Mouse (Mus musculus): Measurements from ENCODE around the gene Ost4.
A peak's percentile ranks its signal among the peaks of the same experiment; 100 is the strongest.

The Ost4 gene

GRCm38 (mm10) chr5:30923119-30923518, 15.5 kb upstream of the Ost4 start:
- no peak for DNase-seq (ENCODE audit: low spot score)

DNA sequence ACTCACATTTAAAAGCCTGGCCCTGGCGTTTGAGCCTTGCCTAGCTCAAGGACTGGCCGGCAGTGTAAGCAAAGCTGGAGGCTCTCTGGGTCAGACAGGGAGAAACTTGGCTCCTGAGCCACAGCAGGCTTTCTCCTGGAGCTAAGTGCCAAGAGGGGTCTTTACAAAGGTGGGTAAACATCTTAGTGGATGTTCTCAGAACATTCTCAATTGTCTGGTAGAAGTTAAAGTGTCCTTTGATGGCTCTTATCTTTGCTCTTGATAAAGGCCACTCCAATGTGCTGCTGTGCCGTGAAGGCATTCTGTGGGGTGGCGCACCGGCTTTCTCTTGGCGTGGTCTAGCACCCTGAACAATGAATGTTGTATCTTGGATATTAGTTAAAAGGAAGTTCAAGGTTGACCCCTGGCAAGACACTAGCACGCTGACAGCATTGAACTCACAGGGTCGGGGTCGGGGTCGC, 15.0 kb upstream of the Ost4 start:
- DNase-seq (ENCODE audit: low spot score): no peak

- DNase-seq (ENCODE audit: low spot score): peak; percentile 85
Measured at GRCm38 (mm10) chr5:30921256-30922033, 13.9 kb upstream of the Ost4 start, which contains the start of gene Khk. TSS of gene Khk (plus strand) at chr5:30921431.

- DNase-seq (ENCODE audit: low spot score): no peak
Measured at GRCm38 (mm10) chr5:30920621-30921020, 13.0 kb upstream of the Ost4 start.

DNA sequence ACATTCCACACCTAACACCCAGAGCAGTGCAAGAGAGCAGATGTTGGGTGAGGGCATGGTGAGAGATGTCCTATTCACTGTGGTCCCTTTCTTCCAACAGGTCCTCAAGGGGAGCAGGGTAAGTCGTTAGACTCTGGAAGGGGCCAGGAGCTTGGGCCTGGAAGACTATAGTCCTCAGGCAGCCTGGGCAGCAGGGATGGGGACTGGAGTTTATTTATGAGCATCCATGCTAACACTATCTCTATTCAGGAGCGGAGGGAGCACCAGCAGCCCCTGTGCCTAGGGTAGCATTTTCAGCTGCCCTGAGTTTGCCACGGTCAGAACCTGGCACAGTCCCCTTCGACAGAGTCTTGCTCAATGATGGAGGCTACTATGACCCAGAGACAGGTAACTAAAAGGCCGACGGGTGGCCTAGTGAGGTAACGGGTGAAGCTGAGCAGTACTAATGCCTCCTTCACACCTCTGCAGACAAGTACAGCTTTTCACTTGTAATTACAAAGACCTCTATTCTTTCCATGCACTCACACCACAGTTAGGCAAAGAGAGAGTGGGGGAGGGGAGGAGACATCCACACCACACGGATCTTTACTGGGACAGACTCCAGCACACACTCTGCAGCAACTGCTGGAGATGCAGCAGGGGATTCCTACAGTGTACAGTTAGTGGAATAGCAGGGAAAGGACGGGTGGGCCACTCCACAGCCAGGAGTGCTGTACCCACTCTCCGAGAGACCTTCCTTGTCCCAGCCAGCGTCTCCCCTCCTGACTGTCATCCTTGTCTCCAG, 12.4 kb upstream of the Ost4 start:
- no peak for DNase-seq (ENCODE audit: low spot score)

DNA sequence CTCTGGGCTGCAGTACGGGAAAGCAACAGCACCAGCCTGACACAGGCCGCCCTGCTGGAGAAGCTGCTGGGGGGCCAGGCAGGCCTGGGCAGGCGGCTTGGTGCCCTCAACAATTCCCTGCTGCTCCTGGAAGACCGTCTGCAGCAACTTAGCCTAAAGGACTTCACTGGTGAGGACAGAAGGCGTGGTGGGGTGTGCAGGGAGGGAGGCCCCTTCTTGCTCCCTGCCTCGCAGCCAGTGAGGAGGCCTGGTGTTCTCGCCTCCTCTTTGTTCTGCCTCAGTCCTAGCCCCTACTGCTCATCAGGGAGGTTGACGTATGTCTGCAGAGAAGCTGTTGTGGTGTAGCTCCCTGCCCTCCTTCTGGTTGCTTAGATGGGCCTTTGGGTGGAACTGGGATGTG, 11.1 kb upstream of the Ost4 start:
- DNase-seq (ENCODE audit: low spot score): no peak

GRCm38 (mm10) chr5:30917891-30918670, 10.5 kb upstream of the Ost4 start:
- DNase-seq (ENCODE audit: low spot score): no peak

DNA sequence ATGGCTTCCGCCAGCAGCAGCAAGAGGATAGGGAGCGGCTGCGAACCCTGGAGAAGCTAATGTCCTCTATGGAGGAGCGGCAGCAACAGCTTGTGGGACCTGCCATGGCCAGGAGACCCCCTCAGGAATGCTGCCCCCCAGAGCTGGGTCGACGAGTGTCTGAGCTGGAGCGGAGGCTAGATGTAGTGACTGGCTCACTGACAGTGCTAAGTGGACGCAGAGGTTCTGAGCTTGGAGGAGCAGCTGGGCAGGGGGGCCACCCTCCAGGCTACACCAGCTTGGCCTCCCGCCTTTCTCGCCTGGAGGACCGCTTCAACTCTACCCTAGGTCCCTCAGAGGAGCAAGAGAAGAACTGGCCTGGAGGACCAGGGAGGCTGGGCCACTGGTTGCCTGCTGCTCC, 9.8 kb upstream of the Ost4 start:
- no peak for DNase-seq (ENCODE audit: low spot score)

GRCm38 (mm10) chr5:30916841-30917240, 9.3 kb upstream of the Ost4 start:
- DNase-seq (ENCODE audit: low spot score): no peak

- DNase-seq (ENCODE audit: low spot score): no peak
Measured at GRCm38 (mm10) chr5:30915974-30916433, 8.4 kb upstream of the Ost4 start.

GRCm38 (mm10) chr5:30915456-30915855, 7.9 kb upstream of the Ost4 start:
- no peak for DNase-seq (ENCODE audit: low spot score)

DNA sequence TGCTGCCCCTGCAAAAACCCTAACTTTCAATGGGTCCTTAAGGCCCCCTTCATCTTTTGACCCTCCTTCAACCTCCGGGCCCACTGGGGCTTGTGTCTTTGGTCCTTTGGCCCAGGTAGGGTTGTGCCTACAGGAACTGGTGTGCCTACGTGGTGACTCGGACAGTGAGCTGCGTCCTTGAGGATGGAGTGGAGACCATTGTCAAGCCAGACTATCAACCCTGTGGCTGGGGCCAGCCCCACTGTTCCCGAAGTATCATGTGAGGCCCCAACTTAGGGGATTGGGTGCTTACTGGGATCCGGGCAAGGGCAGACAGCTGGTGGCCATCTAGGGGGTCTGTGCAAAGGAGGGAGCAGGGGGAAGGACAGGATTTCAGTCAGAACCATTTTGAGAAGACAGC, 7.3 kb upstream of the Ost4 start:
- DNase-seq (ENCODE audit: low spot score): no peak

- DNase-seq (ENCODE audit: low spot score): no peak
Measured at GRCm38 (mm10) chr5:30914101-30914635, 6.6 kb upstream of the Ost4 start.

DNA sequence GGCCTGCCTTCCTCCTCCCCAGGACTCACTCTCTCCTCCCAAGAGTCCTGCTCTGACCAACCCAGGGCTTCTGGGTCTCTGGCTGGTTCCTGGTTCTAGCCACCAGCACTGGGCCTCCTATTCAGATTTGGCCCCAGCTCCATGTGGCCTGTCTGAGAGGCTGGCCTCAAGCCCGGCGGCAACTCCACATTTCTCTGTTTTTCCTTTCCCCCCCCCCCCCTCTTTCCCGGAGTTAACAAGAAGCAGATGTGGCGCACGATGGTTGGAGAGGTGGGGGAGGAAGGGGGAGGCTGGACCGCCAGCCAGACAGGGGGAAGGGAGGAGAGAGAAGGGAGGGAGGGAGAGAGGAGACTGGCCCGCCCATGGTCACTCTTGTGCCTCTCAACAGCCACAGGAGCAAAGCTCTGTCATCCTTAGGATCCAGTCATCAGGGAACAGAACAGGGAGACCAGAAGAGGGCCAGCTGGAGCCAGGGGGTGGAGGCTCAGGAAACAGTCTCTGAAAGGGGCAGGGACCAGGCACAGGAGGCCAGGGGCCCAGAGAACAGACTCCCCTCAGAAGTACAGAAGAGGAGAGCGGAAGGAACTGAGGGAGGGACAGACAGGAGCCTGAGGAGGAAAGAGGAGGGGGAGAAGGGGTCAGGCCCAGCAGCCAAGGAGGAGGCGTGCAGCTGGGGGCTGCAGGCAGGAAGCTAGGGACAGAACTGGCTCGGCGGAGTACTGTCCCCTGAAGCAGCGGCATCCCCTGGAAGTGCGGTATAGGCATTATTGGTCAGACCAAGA, 5.7 kb upstream of the Ost4 start, which contains the start of gene Emilin1:
Emilin1 (plus strand) TSS at position 343 of the 782 bp plus-strand sequence.
- DNase-seq (ENCODE audit: low spot score): no peak

GRCm38 (mm10) chr5:30912156-30912555, 4.6 kb upstream of the Ost4 start:
- no peak for DNase-seq (ENCODE audit: low spot score)

DNA sequence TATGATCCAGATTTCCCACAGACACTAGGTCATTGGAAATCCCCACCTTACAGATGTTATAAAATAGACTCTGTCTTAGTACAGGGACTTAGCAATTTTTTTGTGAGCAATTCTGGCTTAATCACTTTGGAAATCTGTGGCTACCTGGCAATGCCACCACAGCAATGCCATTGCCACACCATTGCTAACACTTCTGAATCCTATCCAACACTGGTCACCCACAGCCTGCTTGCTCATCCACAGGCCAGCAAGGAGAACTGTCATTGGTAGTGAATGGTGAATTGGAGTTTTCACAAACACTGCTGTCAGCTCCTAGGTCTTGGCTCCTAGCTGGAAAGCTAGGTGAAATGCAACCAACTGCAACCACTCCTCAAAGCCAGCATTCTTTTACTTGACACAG, 2.9 kb upstream of the Ost4 start:
- DNase-seq (ENCODE audit: low spot score): no peak

- no peak for DNase-seq (ENCODE audit: low spot score)
Measured at GRCm38 (mm10) chr5:30909863-30910262, 2.3 kb upstream of the Ost4 start.

GRCm38 (mm10) chr5:30909300-30909659, 1.7 kb upstream of the Ost4 start:
- DNase-seq (ENCODE audit: low spot score): no peak

DNA sequence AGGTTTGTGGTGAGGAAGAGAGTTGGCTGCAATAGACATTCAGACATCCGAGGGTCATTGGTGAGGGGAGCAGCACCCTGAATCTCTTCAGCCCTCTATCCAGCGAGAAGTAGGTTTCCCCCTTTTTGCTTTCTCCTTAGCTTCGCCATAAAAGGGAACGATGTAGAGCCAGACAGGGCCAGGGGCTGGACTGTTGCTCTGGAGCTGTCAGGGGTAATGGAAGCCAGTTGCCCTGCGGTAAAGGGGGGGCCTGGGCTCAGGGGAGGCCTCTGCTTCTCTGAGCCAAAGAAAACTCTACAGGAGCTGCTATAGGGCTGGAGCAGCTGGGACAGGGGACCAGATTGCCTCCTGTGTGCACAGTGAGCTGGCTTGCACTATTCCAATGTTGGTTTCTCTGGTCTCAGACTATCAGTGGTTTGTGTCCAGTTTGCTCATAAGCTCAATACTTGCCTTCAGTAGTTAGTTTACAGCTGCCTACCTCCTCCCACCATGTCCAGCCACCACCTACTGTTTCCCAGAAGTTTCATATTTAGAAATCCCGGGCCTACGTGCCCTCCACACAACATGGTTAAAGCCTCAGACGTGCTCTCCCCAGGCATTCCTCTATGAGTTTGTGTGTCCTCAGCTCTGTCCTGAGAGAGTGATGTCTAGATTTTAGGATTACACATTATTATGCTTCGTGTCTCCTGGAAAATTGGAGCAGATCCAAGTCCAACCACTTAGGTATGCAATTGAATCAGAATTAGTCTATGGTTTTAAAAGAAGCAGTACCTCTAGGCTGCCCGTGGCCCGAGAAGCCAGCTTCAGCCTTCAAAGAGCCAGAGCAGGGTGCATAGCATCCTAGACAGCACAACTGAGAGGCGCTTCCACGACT, 1.1 kb upstream of the Ost4 start:
- no peak for DNase-seq (ENCODE audit: low spot score)

GRCm38 (mm10) chr5:30901860-30902259, 5.7 kb downstream of the Ost4 start:
- DNase-seq (ENCODE audit: low spot score): no peak
